8 mouse cellular contexts compared by ENCODE assay signal in genomic region chr13:14063013-14063941, GRCm38 (mm10). TPM values are rescaled to one million over a fixed set of nuclear protein-coding genes. Genes with fewer than 3 reads are reported as not detected.
DNase-seq lines count a peak whose midpoint lies in the region; ATAC-seq and TF ChIP-seq lines count a peak whose summit lies in the region.

TSS of gene Arid4b (plus strand) at chr13:14063232.
TSS of gene Ggps1 (minus strand) at chr13:14063488.

- peaks cover 7% of the 10 kb centered on the region for H3K36me3 ChIP-seq in embryonic facial prominence, embryonic 13.5 days
- no peaks in the 10 kb centered on the region for H3K36me3 ChIP-seq in kidney, adult 2 months (ENCODE audit: control insufficient read depth, insufficient read depth, low read length)
- peaks cover 25% of the 10 kb centered on the region for H3K36me3 ChIP-seq in limb, embryonic 12.5 days
- 0 out of 2 replicates have a peak, but pooled peaks cover 3% of the 10 kb centered on the region for H3K36me3 ChIP-seq in midbrain, embryonic 15.5 days (replicated peaks)
- H3K36me3 ChIP-seq in spleen, adult 2 months (ENCODE audit: control insufficient read depth, insufficient read depth, low read length) = 0 out of 2 replicates have a peak, but pooled peaks cover 1% of the 10 kb centered on the region

- no peak for TF ChIP-seq CTCF in kidney, adult 2 months (conservative IDR thresholded peaks at IDR 0.05; ENCODE audit: insufficient read depth, insufficient read length, low read depth, low read length)
- TF ChIP-seq CTCF in spleen, adult 2 months (IDR thresholded peaks at IDR 0.05; ENCODE audit: extremely low read depth, insufficient read depth, insufficient read length, insufficient replicate concordance) = no peak

- peak within 1 kb of the TSS; percentile 99 for H3K4me3 ChIP-seq in embryonic facial prominence, embryonic 13.5 days
- peak within 1 kb of the TSS; percentile 70 for H3K4me3 ChIP-seq in kidney, adult 2 months (ENCODE audit: insufficient read depth, low read depth, low read length)
- H3K4me3 ChIP-seq in limb, embryonic 12.5 days (replicated peaks) = peak within 1 kb of the TSS; percentile 100
- H3K4me3 ChIP-seq in midbrain, embryonic 15.5 days = peak within 1 kb of the TSS; percentile 100
- H3K4me3 ChIP-seq in spleen, adult 2 months (ENCODE audit: extremely low read depth, insufficient read depth, insufficient read length) = peak within 1 kb of the TSS; percentile 98

- H3K27ac ChIP-seq in embryonic facial prominence, embryonic 13.5 days = peak within 1 kb of the TSS; percentile 98
- H3K27ac ChIP-seq in kidney, adult 2 months (ENCODE audit: insufficient read depth, low read depth, low read length) = peak within 1 kb of the TSS; percentile 94
- peak within 1 kb of the TSS; percentile 98 for H3K27ac ChIP-seq in limb, embryonic 12.5 days
- H3K27ac ChIP-seq in midbrain, embryonic 15.5 days = peak within 1 kb of the TSS; percentile 95
- H3K27ac ChIP-seq in spleen, adult 2 months (ENCODE audit: insufficient read depth, low read length) = peak within 1 kb of the TSS; percentile 97

- peak; percentile 80 for TF ChIP-seq POLR2A in kidney, adult 2 months (IDR thresholded peaks at IDR 0.05; ENCODE audit: low read depth, low read length)
- TF ChIP-seq POLR2A in spleen, adult 2 months (IDR thresholded peaks at IDR 0.05; ENCODE audit: low read depth, low read length) = peak; percentile 87

- peak; percentile 97 for ATAC-seq in embryonic facial prominence, embryonic 13.5 days (ENCODE audit: insufficient number of reproducible peaks, insufficient read depth, low FRiP score, low TSS enrichment, low read depth)
- ATAC-seq in limb, embryonic 12.5 days (ENCODE audit: insufficient number of reproducible peaks, insufficient read depth, low FRiP score, low TSS enrichment, low read depth) = peak; percentile 98
- ATAC-seq in midbrain, embryonic 15.5 days (replicated peaks) = peak; percentile 98

- peaks cover 17% of the 10 kb centered on the region for H3K4me1 ChIP-seq in embryonic facial prominence, embryonic 13.5 days
- H3K4me1 ChIP-seq in kidney, adult 2 months (ENCODE audit: control insufficient read depth, insufficient read depth, low read length) = peaks cover 8% of the 10 kb centered on the region
- H3K4me1 ChIP-seq in limb, embryonic 12.5 days (replicated peaks) = peaks cover 14% of the 10 kb centered on the region
- H3K4me1 ChIP-seq in midbrain, embryonic 15.5 days = peaks cover 47% of the 10 kb centered on the region
- peaks cover 2% of the 10 kb centered on the region for H3K4me1 ChIP-seq in spleen, adult 2 months (ENCODE audit: control insufficient read depth, insufficient read depth, insufficient read length)

- peak within 1 kb of the TSS; percentile 83 for H3K4me2 ChIP-seq in embryonic facial prominence, embryonic 13.5 days
- peak within 1 kb of the TSS; percentile 79 for H3K4me2 ChIP-seq in limb, embryonic 12.5 days
- peak within 1 kb of the TSS; percentile 66 for H3K4me2 ChIP-seq in midbrain, embryonic 15.5 days

- no peaks in the 10 kb centered on the region for H3K27me3 ChIP-seq in embryonic facial prominence, embryonic 13.5 days
- no peaks in the 10 kb centered on the region for H3K27me3 ChIP-seq in kidney, adult 2 months (replicated peaks; ENCODE audit: control insufficient read depth, insufficient read depth, low read length)
- no peaks in the 10 kb centered on the region for H3K27me3 ChIP-seq in limb, embryonic 12.5 days
- H3K27me3 ChIP-seq in midbrain, embryonic 15.5 days (replicated peaks) = no peaks in the 10 kb centered on the region
- H3K27me3 ChIP-seq in spleen, adult 2 months (ENCODE audit: control insufficient read depth, insufficient read depth, low read length) = no peaks in the 10 kb centered on the region

- H3K9ac ChIP-seq in embryonic facial prominence, embryonic 13.5 days = peak within 1 kb of the TSS; percentile 99
- peak within 1 kb of the TSS; percentile 99 for H3K9ac ChIP-seq in limb, embryonic 12.5 days (replicated peaks)
- H3K9ac ChIP-seq in midbrain, embryonic 15.5 days = peak within 1 kb of the TSS; percentile 97

- WGBS in embryonic facial prominence, embryonic 13.5 days = under 1% methylated on average over 64 of the region's 64 CpGs
- WGBS in kidney, adult 2 months = under 1% methylated on average over 64 of the region's 64 CpGs
- under 1% methylated on average over 64 of the region's 64 CpGs for WGBS in limb, embryonic 12.5 days
- under 1% methylated on average over 60 of the region's 64 CpGs for WGBS in midbrain, embryonic 15.5 days
- under 1% methylated on average over 64 of the region's 64 CpGs for WGBS in spleen, adult 2 months

- H3K9me3 ChIP-seq in embryonic facial prominence, embryonic 13.5 days = no peaks in the 10 kb centered on the region
- no peaks in the 10 kb centered on the region for H3K9me3 ChIP-seq in limb, embryonic 12.5 days
- H3K9me3 ChIP-seq in midbrain, embryonic 15.5 days = no peaks in the 10 kb centered on the region

- peak; percentile 97 for DNase-seq in 3134 (ENCODE audit: extremely low read depth, insufficient read length, low spot score)
- DNase-seq in adrenal gland, postnatal 36 days = peak; percentile 96 to 97
- peak; percentile 96 to 99 for DNase-seq in heart, adult 18-20 months
- DNase-seq in kidney, adult 2 months = peak; percentile 99
- DNase-seq in spleen, adult 2 months (ENCODE audit: low read depth in 1 of 2, low spot score in 2 of 2) = peak; percentile 94 to 99

RNA-seq across cellular contexts. Expression of gene Arid4b, which starts in this region (rescaled TPM):
- 10 to 100 TPM; 29.6 to 32.4 TPM for total RNA-seq in adrenal gland, postnatal 36 days (2021)
- 105 and 106 TPM in 2 replicates for polyA plus RNA-seq in embryonic facial prominence, embryonic 13.5 days (2015; fragmentation: Nextera tagmentation; extraction: Ambion mirVana)
- 10 to 100 TPM; 18.4 to 21.7 TPM for total RNA-seq in heart, adult 18-20 months (2021)
- polyA plus RNA-seq in kidney, adult 2 months (2012; rRNA removed) = 3.9 and 4.0 TPM in 2 replicates
- 96.8 and 97.5 TPM in 2 replicates for polyA plus RNA-seq in limb, embryonic 12.5 days (2016; fragmentation: Nextera tagmentation; extraction: Ambion mirVana)
- polyA plus RNA-seq in midbrain, embryonic 15.5 days (2015; fragmentation: Nextera tagmentation; extraction: Ambion mirVana) = 77.7 and 81.1 TPM in 2 replicates
- polyA plus RNA-seq in spleen, adult 2 months (2012; rRNA removed) = 4.6 and 5.2 TPM in 2 replicates

RNA-seq across cellular contexts. Expression of gene Ggps1, which starts in this region (rescaled TPM):
- total RNA-seq in adrenal gland, postnatal 36 days (2021) = 10 to 100 TPM; 36.8 to 39.0 TPM
- polyA plus RNA-seq in embryonic facial prominence, embryonic 13.5 days (2015; fragmentation: Nextera tagmentation; extraction: Ambion mirVana) = 56.3 and 62.4 TPM in 2 replicates
- total RNA-seq in heart, adult 18-20 months (2021) = 10 to 100 TPM; 21.5 to 26.9 TPM
- polyA plus RNA-seq in kidney, adult 2 months (2012; rRNA removed) = 9.9 and 13.8 TPM in 2 replicates
- 60.0 and 60.5 TPM in 2 replicates for polyA plus RNA-seq in limb, embryonic 12.5 days (2016; fragmentation: Nextera tagmentation; extraction: Ambion mirVana)
- polyA plus RNA-seq in midbrain, embryonic 15.5 days (2015; fragmentation: Nextera tagmentation; extraction: Ambion mirVana) = 69.7 and 70.9 TPM in 2 replicates
- 6.4 and 8.4 TPM in 2 replicates for polyA plus RNA-seq in spleen, adult 2 months (2012; rRNA removed)

Comparison
In these comparisons a context has a peak if more than half of its experiments do, and no peak if none do; other contexts are left out.
1. Peak in every context shown above with its lines: DNase-seq, ATAC-seq, H3K4me3 ChIP-seq and H3K27ac ChIP-seq.
2. RNA of gene Arid4b (polyA plus RNA-seq): 105 to 106 TPM in embryonic facial prominence, embryonic 13.5 days, 96.8 to 97.5 TPM in limb, embryonic 12.5 days and 77.7 to 81.1 TPM in midbrain, embryonic 15.5 days; 4.6 to 5.2 TPM in spleen, adult 2 months and 3.9 to 4.0 TPM in kidney, adult 2 months; every median in the first group is over 10 times any median in the second.